Mouse (Mus musculus): Measurements from ENCODE around the gene Rad17. TPM values are rescaled to one million over a fixed set of nuclear protein-coding genes. Genes with fewer than 3 reads are reported as not detected.
A peak's percentile ranks its signal among the peaks of the same experiment; 100 is the strongest.

The Rad17 gene
- polyA plus RNA-seq, 1 experiment from 2014 or later, result 12.9 TPM

DNA sequence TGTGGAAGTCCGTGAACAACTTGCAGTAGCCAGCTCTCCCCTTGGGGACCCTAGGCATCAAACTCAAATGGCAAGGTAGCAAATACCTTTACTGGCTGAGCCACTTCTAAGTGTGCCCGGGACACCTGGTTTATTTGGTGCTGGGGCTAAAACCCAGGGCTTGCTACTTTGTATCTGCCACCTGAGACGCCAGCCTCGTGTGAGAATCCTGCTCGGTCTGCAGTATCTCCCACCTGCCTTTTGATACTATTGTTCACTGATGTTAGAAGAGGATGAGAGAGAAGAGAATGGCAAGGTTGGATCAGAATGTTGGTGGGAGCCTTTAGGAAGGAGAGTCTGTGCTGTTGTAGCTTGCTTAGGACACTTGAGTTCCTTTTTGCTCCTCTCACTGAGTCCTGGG is 7.2 kb upstream of the Rad17 start:
- no peaks in the 10 kb centered on the region for H3K36me3 ChIP-seq (ENCODE audit: insufficient read depth, low read length)
- 90% methylated on average over 5 of the region's 5 CpGs for WGBS
- ATAC-seq (no peak), DNase-seq (ENCODE audit: low spot score) (no peak)
- no peaks in the 10 kb centered on the region for H3K27me3 ChIP-seq (replicated peaks; ENCODE audit: insufficient read depth, low read length)
- H3K27ac ChIP-seq (ENCODE audit: low read length), result no peak overlapping the region
- no peak overlapping the region for H3K4me2 ChIP-seq (replicated peaks; ENCODE audit: low read depth, low read length)
- no peak overlapping the region for H3K4me3 ChIP-seq (ENCODE audit: low read depth, low read length)
- no peak overlapping the region for H3K9ac ChIP-seq (replicated peaks; ENCODE audit: low read depth)
- no peaks in the 10 kb centered on the region for H3K9me3 ChIP-seq (ENCODE audit: low read length)
- TF ChIP-seq EP300 (IDR thresholded peaks at IDR 0.05) (no peak), CTCF (IDR thresholded peaks at IDR 0.05) (no peak)
- H3K4me1 ChIP-seq (ENCODE audit: insufficient read depth, low read depth, low read length), result no peaks in the 10 kb centered on the region

DNA sequence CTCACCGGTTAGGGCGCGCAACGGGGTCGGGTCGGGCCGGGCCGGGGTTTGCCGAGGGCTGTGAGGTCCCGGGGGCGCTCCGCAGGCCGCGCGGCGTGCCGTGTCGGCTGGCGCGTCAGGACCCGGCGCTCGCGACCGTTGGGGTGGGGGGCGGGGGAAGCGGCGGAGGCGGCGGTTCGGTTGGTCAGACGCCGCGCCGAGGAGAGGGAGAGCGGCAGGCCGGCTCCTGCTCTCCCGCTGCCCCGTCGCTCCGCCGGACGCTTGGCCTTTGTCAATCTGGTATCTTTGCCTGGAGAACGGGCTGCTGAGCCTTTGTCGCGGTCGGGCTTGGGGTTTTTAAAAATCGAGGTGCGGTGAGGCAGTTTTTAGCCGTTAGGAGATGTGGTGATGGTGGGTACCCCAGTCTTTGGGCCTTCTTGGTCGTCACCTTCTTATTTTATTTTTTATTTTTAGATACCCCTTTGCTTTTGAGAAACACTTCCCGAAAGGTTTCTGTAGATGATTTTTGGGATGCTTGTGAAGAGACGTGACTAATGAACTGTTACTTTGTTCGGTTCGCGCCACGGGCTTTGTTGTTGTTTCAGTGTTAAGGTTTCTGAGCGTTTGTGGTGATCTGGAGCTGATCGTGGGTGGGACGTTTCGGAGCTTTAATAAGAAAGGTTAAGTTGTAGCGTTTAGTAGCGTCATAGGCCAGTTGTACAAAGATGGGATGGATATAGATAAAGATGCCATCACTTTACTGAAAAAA is 762 bp upstream of the Rad17 start, which contains the start of gene Taf9:
TSS of gene Taf9 (plus strand) at position 141 of the 748 bp plus-strand sequence.
- H3K27me3 ChIP-seq (replicated peaks; ENCODE audit: insufficient read depth, low read length), result no peaks in the 10 kb centered on the region
- H3K9ac ChIP-seq (replicated peaks; ENCODE audit: low read depth), result peak within 1 kb of the TSS; percentile 86
- ATAC-seq, result peak; percentile 76
- no peaks in the 10 kb centered on the region for H3K9me3 ChIP-seq (ENCODE audit: low read length)
- H3K36me3 ChIP-seq (ENCODE audit: insufficient read depth, low read length), result no peaks in the 10 kb centered on the region; the same call in 1 of the 2 replicates
- peaks cover 6% of the 10 kb centered on the region; the same call in 1 of the 2 replicates for H3K4me1 ChIP-seq (ENCODE audit: insufficient read depth, low read depth, low read length)
- H3K4me3 ChIP-seq (ENCODE audit: low read depth, low read length), result peak within 1 kb of the TSS; percentile 95
- TF ChIP-seq EP300 (IDR thresholded peaks at IDR 0.05) (no peak), CTCF (IDR thresholded peaks at IDR 0.05) (no peak)
- WGBS, result under 1% methylated on average over 48 of the region's 63 CpGs
- peak within 1 kb of the TSS; percentile 93 for H3K27ac ChIP-seq (ENCODE audit: low read length)
- peak within 1 kb of the TSS; percentile 74 for H3K4me2 ChIP-seq (replicated peaks; ENCODE audit: low read depth, low read length)
- DNase-seq (ENCODE audit: low spot score), result peak; percentile 15

DNA sequence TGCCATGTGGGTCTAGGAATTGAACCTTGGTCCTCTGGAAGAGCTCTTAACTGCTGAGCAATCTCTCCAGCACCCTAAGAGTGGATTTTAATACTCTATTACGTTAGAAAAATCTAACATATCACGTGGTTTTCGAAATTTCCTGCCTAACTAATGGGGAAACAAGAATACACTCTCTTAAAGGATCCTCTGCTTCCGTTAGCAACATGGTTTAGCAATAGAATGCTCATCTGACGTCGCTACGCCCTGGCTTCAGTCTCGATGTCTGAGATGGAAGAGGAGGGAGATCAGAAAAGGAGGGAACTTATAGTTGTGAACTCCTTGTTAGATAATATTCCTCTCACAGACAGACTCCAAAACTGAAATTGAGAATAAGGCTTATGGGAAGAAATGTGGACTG is 2.6 kb downstream of the Rad17 start:
- Histone ChIP-seq H3K9ac (replicated peaks; ENCODE audit: low read depth) (no peak overlapping the region), H3K9me3 (ENCODE audit: low read length) (no peaks in the 10 kb centered on the region), H3K27me3 (replicated peaks; ENCODE audit: insufficient read depth, low read length) (no peaks in the 10 kb centered on the region), H3K4me3 (ENCODE audit: low read depth, low read length) (no peak overlapping the region), H3K4me2 (replicated peaks; ENCODE audit: low read depth, low read length) (no peak overlapping the region), H3K4me1 (ENCODE audit: insufficient read depth, low read depth, low read length) (peaks cover 6% of the 10 kb centered on the region; the same call in 1 of the 2 replicates), H3K36me3 (ENCODE audit: insufficient read depth, low read length) (peaks cover 7% of the 10 kb centered on the region; the same call in 1 of the 2 replicates), H3K27ac (ENCODE audit: low read length) (no peak overlapping the region)
- ATAC-seq (no peak), DNase-seq (ENCODE audit: low spot score) (no peak)
- TF ChIP-seq EP300 (IDR thresholded peaks at IDR 0.05), result no peak
- no peak for TF ChIP-seq CTCF (IDR thresholded peaks at IDR 0.05)
- WGBS, result 90% methylated on average over 8 of the region's 8 CpGs

DNA sequence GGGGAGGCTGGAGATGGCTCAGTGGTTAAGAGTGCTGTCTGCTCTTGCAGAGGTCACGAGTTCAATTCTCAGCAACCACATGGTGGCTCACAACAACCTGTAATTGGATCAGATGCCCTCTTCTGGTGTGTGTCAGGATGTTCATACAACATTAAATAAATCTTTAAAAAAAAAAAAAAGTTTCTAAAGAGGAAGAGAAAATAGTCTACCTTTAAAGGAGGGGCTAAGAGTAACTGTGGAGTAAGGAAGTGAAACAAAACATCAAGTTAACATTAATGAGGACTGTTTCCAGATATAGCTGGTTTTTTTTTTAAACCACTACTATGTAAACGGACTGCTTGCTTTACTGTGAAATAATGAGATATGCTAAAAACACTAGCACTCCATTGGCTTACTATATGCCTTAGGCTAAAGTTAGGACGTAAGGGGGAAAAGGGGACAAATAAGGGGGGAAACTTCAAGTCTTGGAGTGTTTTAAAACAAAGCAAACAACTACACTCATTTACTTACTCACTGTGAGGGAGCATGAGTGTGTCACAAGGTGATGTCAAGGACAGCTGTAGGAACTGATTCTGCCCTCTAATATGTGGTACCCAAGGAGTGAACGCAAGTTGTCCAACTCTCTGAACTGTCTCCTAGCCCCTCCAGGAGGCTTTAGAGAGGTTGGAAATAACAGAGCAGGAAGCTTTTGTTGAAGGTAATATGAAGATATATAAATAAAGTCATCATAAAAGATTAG is 8.2 kb downstream of the Rad17 start:
- Histone ChIP-seq H3K4me3 (ENCODE audit: low read depth, low read length) (no peak overlapping the region), H3K9me3 (ENCODE audit: low read length) (no peaks in the 10 kb centered on the region), H3K27me3 (replicated peaks; ENCODE audit: insufficient read depth, low read length) (no peaks in the 10 kb centered on the region), H3K36me3 (ENCODE audit: insufficient read depth, low read length) (peaks cover 13% of the 10 kb centered on the region), H3K4me1 (ENCODE audit: insufficient read depth, low read depth, low read length) (no peaks in the 10 kb centered on the region), H3K9ac (replicated peaks; ENCODE audit: low read depth) (no peak overlapping the region), H3K27ac (ENCODE audit: low read length) (no peak overlapping the region), H3K4me2 (replicated peaks; ENCODE audit: low read depth, low read length) (no peak overlapping the region)
- no peak for TF ChIP-seq EP300 (IDR thresholded peaks at IDR 0.05)
- TF ChIP-seq CTCF (IDR thresholded peaks at IDR 0.05), result no peak
- DNase-seq (ENCODE audit: low spot score) (no peak), ATAC-seq (no peak)
- WGBS, result 87% methylated on average over 4 of the region's 4 CpGs

DNA sequence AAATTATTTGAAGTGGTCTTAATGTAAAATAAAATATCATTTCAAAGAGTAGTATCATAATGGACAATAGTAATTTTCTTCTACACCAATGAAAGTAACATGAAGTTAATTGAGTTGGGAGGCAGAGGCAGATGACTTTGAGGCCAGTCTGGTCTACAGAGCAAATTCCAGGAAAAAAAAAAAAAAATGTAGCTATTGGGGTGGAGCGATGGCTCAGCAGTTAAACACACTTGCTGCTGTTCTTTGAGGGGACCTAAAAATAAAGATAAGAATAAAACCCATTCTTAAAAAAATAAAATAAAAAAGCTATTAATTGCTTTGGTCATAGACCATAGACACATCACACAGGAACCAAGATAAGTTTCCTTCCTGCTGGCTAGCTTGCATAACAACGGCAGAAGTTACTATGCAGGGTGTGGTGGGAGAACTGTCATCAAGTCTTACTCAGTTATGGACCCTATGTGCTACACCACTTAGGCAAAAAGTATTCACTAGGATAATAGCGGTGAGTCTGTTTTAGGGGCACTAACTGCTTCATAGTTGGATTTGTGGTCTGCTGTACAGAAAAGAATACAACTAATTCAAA is 16.7 kb downstream of the Rad17 start:
- H3K4me1 ChIP-seq (ENCODE audit: insufficient read depth, low read depth, low read length), result no peaks in the 10 kb centered on the region
- H3K4me3 ChIP-seq (ENCODE audit: low read depth, low read length), result no peak overlapping the region
- WGBS, result 83% methylated on average over 3 of the region's 3 CpGs
- DNase-seq (ENCODE audit: low spot score) (no peak), ATAC-seq (no peak)
- H3K27ac ChIP-seq (ENCODE audit: low read length), result no peak overlapping the region
- no peak overlapping the region for H3K9ac ChIP-seq (replicated peaks; ENCODE audit: low read depth)
- TF ChIP-seq CTCF (IDR thresholded peaks at IDR 0.05), result no peak
- no peaks in the 10 kb centered on the region for H3K27me3 ChIP-seq (replicated peaks; ENCODE audit: insufficient read depth, low read length)
- no peak overlapping the region for H3K4me2 ChIP-seq (replicated peaks; ENCODE audit: low read depth, low read length)
- H3K36me3 ChIP-seq (ENCODE audit: insufficient read depth, low read length), result peaks cover 17% of the 10 kb centered on the region; the same call in 1 of the 2 replicates
- no peaks in the 10 kb centered on the region for H3K9me3 ChIP-seq (ENCODE audit: low read length)

DNA sequence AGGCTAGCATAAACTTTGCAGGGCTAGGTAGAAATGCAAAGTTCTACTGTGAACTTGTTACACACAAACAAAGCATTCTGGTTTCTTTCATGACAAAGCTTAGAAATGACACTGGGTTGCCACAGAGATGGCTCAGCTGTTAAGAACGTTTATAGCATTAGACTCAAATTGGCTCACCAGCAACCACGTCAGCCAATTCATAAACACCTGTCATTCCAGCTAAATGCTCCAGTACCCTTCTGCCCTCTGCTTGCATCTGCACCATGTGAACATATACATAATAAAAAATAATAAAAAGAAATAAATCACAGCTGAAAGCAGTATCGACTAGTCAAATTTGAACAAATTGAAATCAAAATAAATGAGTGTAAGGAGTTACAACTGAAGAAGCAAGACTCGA is 28.6 kb downstream of the Rad17 start:
- Histone ChIP-seq H3K9me3 (ENCODE audit: low read length) (no peaks in the 10 kb centered on the region), H3K4me1 (ENCODE audit: insufficient read depth, low read depth, low read length) (no peaks in the 10 kb centered on the region), H3K27ac (ENCODE audit: low read length) (no peak overlapping the region), H3K36me3 (ENCODE audit: insufficient read depth, low read length) (peaks cover 14% of the 10 kb centered on the region), H3K4me2 (replicated peaks; ENCODE audit: low read depth, low read length) (no peak overlapping the region), H3K9ac (replicated peaks; ENCODE audit: low read depth) (no peak overlapping the region), H3K27me3 (replicated peaks; ENCODE audit: insufficient read depth, low read length) (no peaks in the 10 kb centered on the region), H3K4me3 (ENCODE audit: low read depth, low read length) (no peak overlapping the region)
- ATAC-seq (no peak), DNase-seq (ENCODE audit: low spot score) (no peak)
- TF ChIP-seq CTCF (IDR thresholded peaks at IDR 0.05) (no peak), EP300 (IDR thresholded peaks at IDR 0.05) (no peak)
- 71% methylated on average over 4 of the region's 4 CpGs for WGBS

All from lung, postnatal 0 days (tissue).